Mouse (Mus musculus) liver, embryonic 12.5 days (tissue): ENCODE data around the gene Lrch2. TPM values are rescaled to one million over a fixed set of nuclear protein-coding genes. Genes with fewer than 3 reads are reported as not detected.

Source experiments
- ATAC-seq: fragments of 200-750 bp; cut with Nextera tagmentation; 2 replicates; pipeline ENCODE4 v1.8.0; 2017; ENCODE audit warnings: moderate number of reproducible peaks, mild to moderate bottlenecking, moderate library complexity
- H3K27ac ChIP-seq: fragments of 300-500 bp; sonication (generic); 2 replicates; pipeline ENCODE4 v1.5.1; 2016; ENCODE audit warnings: mild to moderate bottlenecking
- H3K27me3 ChIP-seq: fragments of 300-500 bp; sonication (generic); replicated peaks from 2 replicates; pipeline ENCODE4 v1.6.1; 2016; ENCODE audit warnings: mild to moderate bottlenecking, moderate library complexity
- H3K36me3 ChIP-seq: fragments of 300-500 bp; sonication (generic); 2 replicates; pipeline ENCODE4 v1.6.1; 2016; ENCODE audit warnings: mild to moderate bottlenecking, moderate library complexity
- H3K4me1 ChIP-seq: fragments of 300-500 bp; sonication (generic); 2 replicates; pipeline ENCODE4 v1.6.1; 2016
- H3K4me2 ChIP-seq: fragments of 300-500 bp; sonication (generic); 2 replicates; pipeline ENCODE4 v1.6.1; 2016; ENCODE audit warnings: mild to moderate bottlenecking, moderate library complexity
- H3K4me3 ChIP-seq: fragments of 300-500 bp; sonication (generic); 2 replicates; pipeline ENCODE4 v1.5.1; 2016; ENCODE audit warnings: mild to moderate bottlenecking, moderate library complexity
- H3K9ac ChIP-seq: fragments of 300-500 bp; sonication (generic); 2 replicates; pipeline ENCODE4 v1.6.1; 2016; ENCODE audit warnings: mild to moderate bottlenecking, moderate library complexity
- H3K9me3 ChIP-seq: fragments of 300-500 bp; sonication (generic); replicated peaks from 2 replicates; pipeline ENCODE4 v1.6.1; 2016; ENCODE audit warnings: mild to moderate bottlenecking, moderate library complexity
- WGBS: fragments of 180-500 bp; shearing (Covaris S2); methylation state at CpG from one replicate; pipeline ENCODE4 v1.1.7; 2016; ENCODE audit not compliant: insufficient replicate concordance; 5-methylcytosine and 5-hydroxymethylcytosine counted together
- polyA plus RNA-seq: library from polyadenylated mRNA; unstranded; fragments of >200 nt; fragmentation: Nextera tagmentation; extraction: Ambion mirVana; gene quantifications from 2 replicates; pipeline ENCODE4 v1.2.1, GENCODE M21; 2016

Gene Lrch2
- polyA plus RNA-seq, 1 experiment from 2014 or later = 0.44 TPM

DNA sequence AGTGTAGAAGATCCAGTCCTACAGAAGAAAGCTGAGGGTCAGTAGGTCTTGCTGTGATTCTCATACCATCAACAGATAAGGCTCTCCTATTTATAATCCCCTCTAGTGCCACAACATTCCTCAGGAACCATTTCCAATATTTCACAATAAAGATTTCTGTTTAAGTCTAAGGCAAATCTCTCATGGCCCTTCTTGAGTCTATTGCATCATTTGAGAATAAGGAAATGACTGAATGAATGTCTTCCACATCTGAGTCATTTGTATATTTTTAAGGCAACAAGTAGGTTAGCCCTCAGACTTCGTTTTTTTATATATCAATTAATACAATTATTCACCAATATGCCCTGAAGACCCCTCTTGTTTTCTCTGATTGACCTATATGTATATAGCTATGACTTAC, 124.8 kb downstream of the Lrch2 start, which contains the start of gene Il13ra2:
Il13ra2 (minus strand) TSS at position 64 of the 400 bp plus-strand sequence.
- no peaks in the 10 kb centered on the region for H3K36me3 ChIP-seq
- H3K27ac ChIP-seq = no peak within 1 kb of the TSS
- ATAC-seq = no peak
- no peak within 1 kb of the TSS for H3K4me3 ChIP-seq
- WGBS = 20% methylated on average over 1 of the region's 1 CpGs
- H3K9me3 ChIP-seq = no peaks in the 10 kb centered on the region
- H3K27me3 ChIP-seq = no peaks in the 10 kb centered on the region
- no peak within 1 kb of the TSS for H3K4me2 ChIP-seq
- no peak within 1 kb of the TSS for H3K9ac ChIP-seq
- no peaks in the 10 kb centered on the region for H3K4me1 ChIP-seq

Other genes with a start within 250 kb of the Lrch2 start
- gene Il13ra2, start 124.9 kb downstream of the Lrch2 start, polyA plus RNA-seq = not detected in 2 replicates
- not detected in 2 replicates for gene Vmn1r239-ps, start 100.4 kb downstream of the Lrch2 start, polyA plus RNA-seq
- not detected in 2 replicates for gene Gm15128, start 211.9 kb upstream of the Lrch2 start, polyA plus RNA-seq